Mouse (Mus musculus) erythroblast, embryonic 14.5 days (primary cell): ENCODE measurements around the gene Tmod4.

Experiments
- GATA1 ChIP-seq: IDR thresholded peaks from 2 replicates; pipeline ENCODE4 v1.6.1; 2012; ENCODE audit warnings: low read length, inconsistent platforms, mixed read lengths
- TAL1 ChIP-seq: IDR thresholded peaks from 3 replicates; pipeline ENCODE4 v1.6.1; 2012; ENCODE audit warnings: low read length, inconsistent platforms, mixed read lengths

GRCm38 (mm10) chr3:95135433-95136052 is 11.3 kb downstream of the Tmod4 start:
- TF ChIP-seq GATA1: no peak
- no peak for TF ChIP-seq TAL1
